Mouse (Mus musculus) bone marrow macrophage, adult 2 months (primary cell): Measurements from ENCODE around the gene Sh3d19.

ENCODE experiments used
- CTCF ChIP-seq: IDR thresholded peaks from 2 replicates; pipeline ENCODE4 v1.5.1; 2012; ENCODE audit warnings: low read depth, mild to moderate bottlenecking, low read length, moderate library complexity
- POLR2A ChIP-seq: IDR thresholded peaks from 2 replicates; pipeline ENCODE4 v1.6.1; 2012; ENCODE audit warnings: mild to moderate bottlenecking, low read depth, low read length, borderline replicate concordance

GRCm38 (mm10) chr3:85991802-85992156, 20.9 kb downstream of the Sh3d19 start:
- TF ChIP-seq POLR2A (no peak), CTCF (no peak)
